Mouse (Mus musculus) adrenal gland, adult 18-20 months (tissue): ENCODE measurements at regions not wholly inside any gene's neighbourhood (a gene's known extent, or its start where the extent isn't known, plus 50 kb on each side); places are given as distances from the start of the nearest gene placed in this dataset.

ENCODE experiments used
- DNase-seq, 2 experiments: peaks; one replicate each; pipeline ENCODE4 v3.0.0; 2021 to 2022; ENCODE audit warnings: low spot score in 2 of 2

- DNase-seq: no peak
These were observed 343.6 kb upstream of the Fam19a5 start for GRCm38 (mm10) chr15:87200282-87201048.

GRCm38 (mm10) chr15:87201055-87201454, 343.0 kb upstream of the Fam19a5 start:
- DNase-seq: no peak

DNA sequence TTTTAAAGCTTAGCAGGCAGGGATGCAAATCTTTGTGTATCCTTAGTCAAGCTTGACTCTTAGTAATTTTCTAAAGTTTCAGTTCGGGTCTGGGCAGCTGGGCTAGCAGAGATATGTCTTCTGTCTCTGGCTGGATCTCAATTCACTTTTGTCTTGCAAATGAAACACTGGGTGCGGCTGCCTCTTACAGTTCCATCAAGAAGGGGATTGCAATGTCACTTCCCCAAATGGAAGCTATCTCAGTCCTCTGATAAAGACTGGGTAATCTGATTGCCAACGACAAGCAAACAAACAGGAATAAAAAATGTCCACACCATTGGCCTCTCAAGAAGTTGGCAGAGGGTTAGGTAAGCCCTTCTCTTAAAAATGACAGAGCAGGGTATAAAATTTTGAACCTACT, 314.1 kb upstream of the Fam19a5 start:
- no peak for DNase-seq

DNA sequence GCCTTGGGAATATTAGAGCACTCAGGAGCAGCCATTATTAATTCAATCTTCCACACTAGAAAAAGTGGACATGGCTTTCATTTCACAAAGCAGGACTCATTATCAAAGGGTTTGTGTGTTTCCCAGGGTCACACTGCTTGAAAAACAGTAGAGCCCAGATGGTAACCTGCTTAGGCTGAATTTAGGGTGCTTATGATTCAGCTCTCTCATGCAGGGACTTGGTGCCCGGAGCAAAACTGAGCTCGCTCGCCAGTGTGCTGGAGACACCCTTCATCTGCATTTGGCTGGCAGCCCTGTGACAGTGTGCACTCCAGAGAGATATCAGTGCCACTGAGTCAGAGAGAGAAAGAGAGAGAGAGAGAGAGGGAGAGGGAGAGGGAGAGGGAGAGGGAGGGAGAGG, 308.0 kb upstream of the Fam19a5 start:
- no peak for DNase-seq

DNA sequence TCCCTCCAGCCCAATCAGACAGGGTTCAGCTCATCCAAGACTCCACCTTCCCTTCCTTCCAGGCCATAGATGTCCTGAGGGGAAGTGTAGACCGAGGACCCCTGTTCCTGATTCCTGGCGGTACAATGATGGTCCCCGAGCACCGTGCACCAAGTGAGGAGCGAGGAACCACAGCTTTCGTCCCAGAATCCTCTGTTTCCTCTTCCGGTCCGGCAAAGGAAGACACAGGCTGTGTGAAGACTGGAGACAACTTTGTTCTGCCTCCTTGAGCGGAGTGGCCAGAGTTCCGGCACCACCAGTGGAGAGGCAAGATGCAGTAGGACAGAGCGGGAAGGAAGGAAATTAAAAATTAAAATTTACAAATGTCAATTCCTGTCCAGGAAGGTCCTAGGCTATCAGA, 305.0 kb upstream of the Fam19a5 start:
- no peak for DNase-seq

- no peak for DNase-seq
These were observed 282.6 kb upstream of the Fam19a5 start for GRCm38 (mm10) chr15:87261497-87261896.

DNA sequence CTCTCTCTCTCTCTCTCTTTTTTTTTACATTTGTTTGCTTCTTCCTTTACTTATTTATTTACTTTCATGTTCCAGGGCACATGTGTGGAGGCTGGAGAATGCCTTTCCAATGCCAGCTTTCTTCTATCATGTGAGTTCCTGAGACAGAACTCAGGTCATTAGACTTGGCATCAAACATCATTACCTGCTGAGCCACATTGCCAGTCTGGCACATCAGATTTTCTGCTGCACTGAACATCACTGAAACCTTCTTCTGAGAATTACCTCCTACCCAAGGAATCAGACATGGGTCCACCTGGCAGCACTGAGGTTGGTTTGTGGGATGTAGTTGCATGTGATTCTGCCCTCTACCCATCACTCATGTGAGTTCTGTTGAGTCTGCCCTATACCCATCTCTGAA, 279.2 kb upstream of the Fam19a5 start:
- no peak for DNase-seq

- no peak for DNase-seq
These were observed 253.0 kb upstream of the Fam19a5 start for GRCm38 (mm10) chr15:87290987-87291529.

GRCm38 (mm10) chr15:87319896-87320295, 224.2 kb upstream of the Fam19a5 start:
- no peak for DNase-seq

- DNase-seq: no peak
These were observed 222.8 kb upstream of the Fam19a5 start for GRCm38 (mm10) chr15:87321067-87321985.

DNA sequence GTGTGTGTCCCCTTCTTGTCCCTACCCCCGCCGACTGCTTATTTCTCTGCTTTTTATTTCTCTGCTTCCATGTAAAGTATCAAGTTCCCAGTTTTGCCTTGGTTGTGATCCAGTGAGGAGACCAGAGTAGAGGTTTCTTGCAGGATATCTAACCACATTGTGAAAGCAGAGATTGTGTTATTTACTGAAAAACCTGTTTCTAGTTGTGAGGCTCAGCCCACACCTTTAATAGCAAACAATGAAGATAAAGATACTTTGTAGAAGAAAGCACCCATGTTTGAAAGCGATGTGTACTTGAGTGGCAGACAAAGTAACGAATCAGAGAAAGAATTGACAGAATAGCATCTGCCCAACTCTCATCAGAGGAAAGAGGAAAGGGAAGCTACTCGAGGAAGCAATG, 218.7 kb upstream of the Fam19a5 start:
- DNase-seq: no peak

DNA sequence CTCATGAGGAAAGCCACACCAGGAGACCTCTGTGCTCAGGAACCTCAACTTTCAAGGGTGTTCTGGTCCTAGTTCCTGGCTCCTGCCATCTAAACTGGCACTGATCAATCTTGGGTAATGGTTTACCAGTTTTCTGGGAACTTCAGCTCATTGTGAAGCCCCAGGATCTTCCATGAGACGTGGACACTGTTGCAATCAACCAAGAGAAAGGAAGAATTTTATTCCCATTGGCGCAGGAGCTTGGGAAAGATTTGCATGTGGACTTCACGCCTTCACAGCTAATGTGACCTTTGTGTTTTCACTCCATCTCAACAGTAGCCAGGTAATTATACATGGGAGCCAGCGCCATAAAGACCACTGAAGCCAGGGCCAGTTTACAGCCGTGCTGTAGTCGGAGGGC, 217.8 kb upstream of the Fam19a5 start:
- DNase-seq: no peak

- no peak for DNase-seq
These were observed 211.7 kb upstream of the Fam19a5 start for GRCm38 (mm10) chr15:87332441-87332840.

- no peak for DNase-seq
These were observed 210.6 kb upstream of the Fam19a5 start for GRCm38 (mm10) chr15:87333527-87333926.

GRCm38 (mm10) chr15:87334430-87334829, 209.7 kb upstream of the Fam19a5 start:
- no peak for DNase-seq

- DNase-seq: no peak
These were observed 208.8 kb upstream of the Fam19a5 start for GRCm38 (mm10) chr15:87335324-87335723.

DNA sequence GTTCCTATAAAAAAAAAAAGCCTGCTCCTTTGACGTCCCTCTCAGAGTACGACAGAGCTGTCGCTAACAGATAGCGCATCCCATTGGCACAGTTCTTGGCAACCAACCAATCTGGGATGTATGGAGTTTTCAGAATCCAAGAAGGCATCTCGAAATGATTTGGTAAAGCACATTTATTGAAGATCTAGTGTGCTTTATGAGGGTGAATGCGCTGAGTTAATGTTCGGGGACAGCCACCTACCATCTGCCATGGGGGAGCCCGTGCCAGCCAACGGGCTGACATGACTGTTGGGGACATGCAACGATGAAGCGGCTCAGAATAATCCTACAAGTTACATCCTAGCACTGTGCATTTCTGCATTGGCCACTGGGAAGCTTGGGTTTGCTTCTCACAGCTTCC, 208.4 kb upstream of the Fam19a5 start:
- DNase-seq: no peak

DNA sequence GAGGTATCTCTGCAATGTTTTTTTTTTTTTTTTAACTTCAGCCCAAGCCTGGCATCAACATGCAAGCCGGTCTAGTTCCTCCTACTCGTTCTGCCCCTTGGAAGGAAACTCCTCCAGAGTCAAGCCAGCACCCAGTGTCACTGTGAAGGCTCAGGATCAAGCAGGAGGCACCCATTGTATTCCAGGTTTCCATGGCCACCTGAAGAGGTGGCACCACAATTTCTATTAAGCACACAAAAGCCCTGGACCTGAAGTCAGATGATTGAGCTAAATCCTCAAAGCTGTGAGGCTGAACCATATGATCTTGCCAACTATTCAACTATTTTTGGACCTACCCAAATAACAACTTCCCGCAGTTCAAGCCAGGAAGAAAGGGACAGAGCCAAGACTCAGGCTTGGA, 204.2 kb upstream of the Fam19a5 start:
- DNase-seq: no peak

DNA sequence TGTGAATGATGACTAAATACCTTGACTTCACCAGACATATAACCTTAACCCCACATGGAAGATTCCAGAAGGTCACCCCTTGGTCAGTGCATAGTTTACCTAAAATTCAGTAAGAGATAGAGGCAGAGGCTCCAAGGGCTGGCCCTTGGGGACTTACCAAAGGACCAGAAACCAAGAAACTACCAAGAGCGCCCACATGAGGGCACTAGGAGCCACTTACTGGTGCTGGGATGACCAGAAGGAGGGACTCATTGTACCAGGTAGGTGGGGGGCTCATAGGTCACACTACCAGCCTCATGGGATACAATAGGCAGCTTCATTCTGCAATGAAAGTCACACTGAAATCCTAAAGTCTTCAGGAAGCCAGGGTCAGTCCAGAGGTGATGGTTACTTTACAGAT, 201.4 kb upstream of the Fam19a5 start:
- DNase-seq: no peak

- no peak for DNase-seq
These were observed 198.3 kb upstream of the Fam19a5 start for GRCm38 (mm10) chr15:87345826-87346225.

DNA sequence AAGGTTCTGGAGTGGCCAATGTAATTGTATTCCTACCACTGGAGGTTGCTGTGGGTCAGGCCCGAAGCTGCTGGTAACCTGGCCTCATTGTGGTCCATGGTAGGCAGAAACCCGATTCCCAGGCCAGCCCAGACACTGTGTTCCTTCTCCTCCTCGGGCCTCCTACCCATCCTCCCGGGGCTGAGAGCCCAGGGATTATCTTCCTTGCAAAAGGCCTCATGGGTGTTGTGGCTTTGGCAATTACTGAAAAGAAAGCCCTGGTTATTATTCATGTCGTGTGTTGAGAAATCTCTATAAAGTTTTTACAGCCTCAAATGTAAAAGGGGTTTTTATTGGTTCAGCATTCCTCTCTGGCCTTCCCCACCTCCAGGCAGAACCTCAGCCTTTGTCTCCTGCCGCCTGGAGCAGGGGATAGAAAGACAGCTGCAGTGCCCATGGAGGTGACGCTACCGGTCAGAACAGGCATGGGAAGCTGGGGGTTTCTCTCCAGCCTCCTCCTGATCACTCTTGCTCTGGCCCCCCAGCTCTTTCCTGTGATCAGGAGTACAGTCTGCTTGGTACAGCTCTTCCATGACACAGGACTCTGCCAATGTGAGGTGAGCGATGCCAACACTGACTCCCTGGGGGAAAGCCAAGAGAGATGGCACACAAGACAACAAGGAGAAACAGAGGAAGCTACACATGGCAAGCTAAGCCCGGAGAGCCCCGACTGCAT, 194.4 kb upstream of the Fam19a5 start:
- DNase-seq: no peak
